Mouse (Mus musculus) intestine, embryonic 14.5 days (tissue): Measurements from ENCODE around the gene Irs3. TPM values are rescaled to one million over a fixed set of nuclear protein-coding genes. Genes with fewer than 3 reads are reported as not detected.

Source experiments
- ATAC-seq: fragments of 200-750 bp; cut with Nextera tagmentation; replicated peaks from 2 replicates; pipeline ENCODE4 v1.8.0; 2017; ENCODE audit warnings: low read depth, moderate number of reproducible peaks, moderate TSS enrichment, moderate library complexity; ENCODE audit not compliant: low FRiP score, low TSS enrichment
- DNase-seq: peaks from one replicate; pipeline ENCODE4 v3.0.0-alpha.2; 2018; ENCODE audit warnings: low spot score
- H3K27ac ChIP-seq: fragments of 300-500 bp; sonication (generic); 2 replicates; pipeline ENCODE4 v1.5.1; 2014; ENCODE audit warnings: low read depth, mild to moderate bottlenecking, control low read depth
- H3K27me3 ChIP-seq: fragments of 300-500 bp; sonication (generic); replicated peaks from 2 replicates; pipeline ENCODE4 v1.6.1; 2014; ENCODE audit warnings: low read length, control low read depth; ENCODE audit not compliant: control insufficient read depth, insufficient read depth
- H3K36me3 ChIP-seq: fragments of 300-500 bp; sonication (generic); 2 replicates; pipeline ENCODE4 v1.6.1; 2014; ENCODE audit warnings: low read length, control low read depth; ENCODE audit not compliant: control insufficient read depth, insufficient read depth
- H3K4me1 ChIP-seq: fragments of 300-500 bp; sonication (generic); replicated peaks from 2 replicates; pipeline ENCODE4 v1.6.1; 2014; ENCODE audit warnings: low read length, control low read depth, mixed read lengths; ENCODE audit not compliant: control insufficient read depth, insufficient read depth
- H3K4me2 ChIP-seq: fragments of 300-500 bp; sonication (generic); 2 replicates; pipeline ENCODE4 v1.6.1; 2014; ENCODE audit warnings: low read length
- H3K4me3 ChIP-seq: fragments of 300-500 bp; sonication (generic); 2 replicates; pipeline ENCODE4 v1.5.1; 2014; ENCODE audit warnings: low read depth, low read length, control low read depth, mixed read lengths
- H3K9ac ChIP-seq: fragments of 300-500 bp; sonication (generic); 2 replicates; pipeline ENCODE4 v1.6.1; 2014; ENCODE audit warnings: mild to moderate bottlenecking, low read length
- H3K9me3 ChIP-seq: fragments of 300-500 bp; sonication (generic); 2 replicates; pipeline ENCODE4 v1.6.1; 2016; ENCODE audit warnings: low read length, control low read depth; ENCODE audit not compliant: control insufficient read depth
- WGBS: fragments of 180-500 bp; shearing (Covaris S2); extraction: QIAGEN DNeasy Blood & Tissue Kit; methylation state at CpG from one replicate; pipeline ENCODE4 v1.1.7; 2014; 5-methylcytosine and 5-hydroxymethylcytosine counted together
- polyA plus RNA-seq: library from polyadenylated mRNA; unstranded; fragments of >200 nt; fragmentation: Nextera tagmentation; extraction: Ambion mirVana; gene quantifications from 2 replicates; pipeline ENCODE4 v1.2.1, GENCODE M21; 2014

Gene Irs3
- polyA plus RNA-seq, 1 experiment from 2014 or later, result not detected

DNA sequence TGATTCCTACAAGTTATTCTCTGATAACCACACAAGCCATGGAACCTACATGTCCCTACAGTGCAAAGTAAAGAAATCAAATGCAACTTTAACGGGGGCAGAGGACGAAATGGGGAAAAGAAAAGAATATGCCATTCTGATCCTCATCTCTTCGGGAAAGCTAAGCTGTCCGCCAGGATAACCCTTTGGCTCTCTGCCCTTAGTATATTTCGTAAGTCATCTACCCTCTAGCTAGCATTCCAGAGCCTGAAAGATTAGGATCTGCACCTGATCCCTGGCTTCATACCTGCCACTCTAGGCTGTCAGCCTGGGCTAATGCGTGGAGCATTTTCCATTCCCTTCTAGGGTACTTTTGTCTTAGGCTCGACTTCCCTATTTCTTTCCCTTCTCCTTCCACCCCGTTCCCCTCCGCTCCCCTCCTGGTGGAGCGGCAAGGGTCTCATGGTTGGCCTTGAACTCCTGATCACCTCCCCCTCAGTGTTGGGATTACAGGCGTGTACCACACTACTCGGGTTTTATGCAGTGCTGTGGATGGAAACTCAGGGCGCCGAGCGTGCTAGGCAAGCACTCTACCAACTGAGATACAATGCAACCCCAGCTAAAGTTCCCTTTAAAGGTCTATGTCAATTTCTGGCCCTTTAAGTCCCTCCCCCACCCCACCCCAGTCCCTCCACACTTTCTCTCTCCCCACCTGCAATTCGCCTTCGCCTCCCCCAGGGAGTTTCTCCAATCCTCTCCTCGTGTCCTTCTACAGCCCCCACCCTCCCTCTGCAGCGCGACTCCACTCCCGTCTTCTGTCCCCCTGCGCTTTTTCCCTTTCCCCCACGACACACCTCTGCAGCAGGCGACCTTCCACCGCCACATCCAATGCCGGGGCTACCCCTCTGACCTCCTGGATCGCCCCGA is 38.1 kb upstream of the Irs3 start:
- 0 out of 2 replicates have a peak, but pooled peaks cover 6% of the 10 kb centered on the region for H3K36me3 ChIP-seq
- no peaks in the 10 kb centered on the region for H3K9me3 ChIP-seq
- no peaks in the 10 kb centered on the region for H3K27me3 ChIP-seq
- peaks cover 9% of the 10 kb centered on the region for H3K4me1 ChIP-seq
- ATAC-seq (no peak; the same call in none of the 2 replicates), DNase-seq (peak; percentile 58)
- 10% methylated on average over 28 of the region's 28 CpGs for WGBS
- H3K9ac ChIP-seq, result peak overlapping the region; percentile 56
- H3K27ac ChIP-seq, result peak overlapping the region; percentile 54; the same call in 1 of the 2 replicates
- peak overlapping the region; percentile 85 for H3K4me2 ChIP-seq
- peak overlapping the region; percentile 63 for H3K4me3 ChIP-seq

- H3K4me1 ChIP-seq, result peaks cover 9% of the 10 kb centered on the region
- H3K27ac ChIP-seq, result no peak overlapping the region
- DNase-seq (no peak), ATAC-seq (no peak)
- no peak overlapping the region for H3K9ac ChIP-seq
- H3K9me3 ChIP-seq, result no peaks in the 10 kb centered on the region
- no peak overlapping the region for H3K4me3 ChIP-seq
- peak overlapping the region; percentile 85 for H3K4me2 ChIP-seq
- 0 out of 2 replicates have a peak, but pooled peaks cover 6% of the 10 kb centered on the region for H3K36me3 ChIP-seq
- WGBS, result 89% methylated on average over 6 of the region's 6 CpGs
- no peaks in the 10 kb centered on the region for H3K27me3 ChIP-seq
Measured at GRCm38 (mm10) chr5:137682526-137682925, 37.0 kb upstream of the Irs3 start.

GRCm38 (mm10) chr5:137679726-137680125 is 34.2 kb upstream of the Irs3 start:
- no peak overlapping the region for H3K4me3 ChIP-seq
- 79% methylated on average over 4 of the region's 4 CpGs for WGBS
- no peak for DNase-seq
- H3K4me2 ChIP-seq, result no peak overlapping the region
- ATAC-seq, result no peak
- H3K9ac ChIP-seq, result no peak overlapping the region
- H3K27me3 ChIP-seq, result no peaks in the 10 kb centered on the region
- peaks cover 9% of the 10 kb centered on the region for H3K4me1 ChIP-seq
- 0 out of 2 replicates have a peak, but pooled peaks cover 6% of the 10 kb centered on the region for H3K36me3 ChIP-seq
- H3K27ac ChIP-seq, result no peak overlapping the region
- no peaks in the 10 kb centered on the region for H3K9me3 ChIP-seq

- no peaks in the 10 kb centered on the region for H3K27me3 ChIP-seq
- no peak for DNase-seq
- H3K9ac ChIP-seq, result no peak overlapping the region
- peaks cover 9% of the 10 kb centered on the region for H3K4me1 ChIP-seq
- no peak overlapping the region for H3K4me2 ChIP-seq
- H3K36me3 ChIP-seq, result 0 out of 2 replicates have a peak, but pooled peaks cover 6% of the 10 kb centered on the region
- WGBS, result 80% methylated on average over 3 of the region's 3 CpGs
- no peak for ATAC-seq
- H3K4me3 ChIP-seq, result no peak overlapping the region
- H3K27ac ChIP-seq, result no peak overlapping the region
- H3K9me3 ChIP-seq, result no peaks in the 10 kb centered on the region
Measured at GRCm38 (mm10) chr5:137678736-137679135, 33.2 kb upstream of the Irs3 start.

DNA sequence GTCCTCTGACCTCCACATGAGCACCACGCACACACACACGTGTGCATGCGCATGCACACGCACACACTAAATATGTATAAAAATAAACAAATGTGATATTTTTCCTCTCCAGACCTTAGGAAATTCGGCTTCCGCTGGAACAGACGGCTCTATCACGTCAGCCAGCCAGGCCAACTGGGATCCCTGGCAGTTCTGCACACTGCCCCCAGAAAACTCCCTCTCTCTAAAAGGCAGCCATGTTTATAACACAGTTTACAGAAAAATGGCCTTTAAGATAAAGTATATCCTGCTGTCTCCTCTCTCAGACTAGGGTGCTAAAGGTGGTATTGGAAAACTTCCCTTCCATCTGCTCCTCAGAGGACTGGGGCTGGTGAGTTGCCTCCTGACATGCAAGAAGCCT is 32.3 kb upstream of the Irs3 start:
- ATAC-seq, result no peak
- DNase-seq, result no peak
- H3K4me1 ChIP-seq, result peaks cover 5% of the 10 kb centered on the region; the same call in 1 of the 2 replicates
- no peaks in the 10 kb centered on the region for H3K9me3 ChIP-seq
- whole genome bisulfite sequencing, result 91% methylated on average over 8 of the region's 8 CpGs
- H3K9ac ChIP-seq, result no peak overlapping the region
- no peak overlapping the region for H3K4me2 ChIP-seq
- H3K27ac ChIP-seq, result no peak overlapping the region
- no peak overlapping the region for H3K4me3 ChIP-seq
- 0 out of 2 replicates have a peak, but pooled peaks cover 6% of the 10 kb centered on the region for H3K36me3 ChIP-seq
- H3K27me3 ChIP-seq, result no peaks in the 10 kb centered on the region

DNA sequence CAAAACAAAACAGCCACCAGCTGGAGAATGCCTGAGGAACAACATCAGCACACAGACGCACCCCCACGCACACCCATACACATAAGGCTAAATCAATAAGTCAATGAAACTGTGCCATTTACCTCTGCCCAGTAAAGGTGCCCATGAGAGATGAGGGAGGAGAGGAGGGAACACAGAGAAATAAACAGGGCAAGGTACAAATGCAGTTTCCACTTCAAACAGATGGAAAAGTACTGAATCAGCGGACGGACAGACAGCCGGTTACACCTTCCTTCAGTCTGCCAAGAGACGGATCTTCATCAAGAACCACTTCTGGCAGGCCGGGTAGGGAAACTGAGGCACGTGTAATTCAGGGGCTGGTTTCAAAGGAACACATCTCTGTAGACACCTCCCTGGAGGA is 29.3 kb upstream of the Irs3 start:
- no peaks in the 10 kb centered on the region for H3K36me3 ChIP-seq
- H3K4me2 ChIP-seq, result no peak overlapping the region
- no peaks in the 10 kb centered on the region for H3K27me3 ChIP-seq
- H3K27ac ChIP-seq, result no peak overlapping the region
- H3K4me1 ChIP-seq, result peaks cover 31% of the 10 kb centered on the region
- no peak overlapping the region for H3K9ac ChIP-seq
- WGBS, result 95% methylated on average over 8 of the region's 8 CpGs
- no peaks in the 10 kb centered on the region for H3K9me3 ChIP-seq
- DNase-seq (no peak), ATAC-seq (no peak)
- no peak overlapping the region for H3K4me3 ChIP-seq

- Histone ChIP-seq H3K27me3 (no peaks in the 10 kb centered on the region), H3K4me1 (peaks cover 38% of the 10 kb centered on the region), H3K36me3 (no peaks in the 10 kb centered on the region), H3K27ac (no peak overlapping the region), H3K4me2 (no peak overlapping the region), H3K9ac (no peak overlapping the region), H3K4me3 (no peak overlapping the region), H3K9me3 (no peaks in the 10 kb centered on the region)
- WGBS, result 72% methylated on average over 6 of the region's 6 CpGs
- ATAC-seq (no peak), DNase-seq (no peak)
Measured at GRCm38 (mm10) chr5:137673015-137673414, 27.5 kb upstream of the Irs3 start.

- no peak for ATAC-seq
- Histone ChIP-seq H3K9ac (no peak overlapping the region), H3K4me3 (no peak overlapping the region), H3K4me1 (peaks cover 38% of the 10 kb centered on the region), H3K4me2 (peak overlapping the region; percentile 29; the same call in 1 of the 2 replicates), H3K27ac (peak overlapping the region; percentile 79), H3K27me3 (no peaks in the 10 kb centered on the region), H3K9me3 (no peaks in the 10 kb centered on the region), H3K36me3 (no peaks in the 10 kb centered on the region; the same call in 1 of the 2 replicates)
- WGBS, result 66% methylated on average over 5 of the region's 5 CpGs
- no peak for DNase-seq
Measured at GRCm38 (mm10) chr5:137672361-137672760, 26.8 kb upstream of the Irs3 start.
